Mouse (Mus musculus) forelimb bud, embryonic 11.5 days (tissue): ENCODE measurements around the gene Sult4a1.
A peak's percentile ranks its signal among the peaks of the same experiment; 100 is the strongest.

Experiments used
- DNase-seq: peaks from one replicate; pipeline ENCODE4 v3.0.0-alpha.2; 2012; ENCODE audit warnings: low read depth, low spot score

Gene Sult4a1

DNA sequence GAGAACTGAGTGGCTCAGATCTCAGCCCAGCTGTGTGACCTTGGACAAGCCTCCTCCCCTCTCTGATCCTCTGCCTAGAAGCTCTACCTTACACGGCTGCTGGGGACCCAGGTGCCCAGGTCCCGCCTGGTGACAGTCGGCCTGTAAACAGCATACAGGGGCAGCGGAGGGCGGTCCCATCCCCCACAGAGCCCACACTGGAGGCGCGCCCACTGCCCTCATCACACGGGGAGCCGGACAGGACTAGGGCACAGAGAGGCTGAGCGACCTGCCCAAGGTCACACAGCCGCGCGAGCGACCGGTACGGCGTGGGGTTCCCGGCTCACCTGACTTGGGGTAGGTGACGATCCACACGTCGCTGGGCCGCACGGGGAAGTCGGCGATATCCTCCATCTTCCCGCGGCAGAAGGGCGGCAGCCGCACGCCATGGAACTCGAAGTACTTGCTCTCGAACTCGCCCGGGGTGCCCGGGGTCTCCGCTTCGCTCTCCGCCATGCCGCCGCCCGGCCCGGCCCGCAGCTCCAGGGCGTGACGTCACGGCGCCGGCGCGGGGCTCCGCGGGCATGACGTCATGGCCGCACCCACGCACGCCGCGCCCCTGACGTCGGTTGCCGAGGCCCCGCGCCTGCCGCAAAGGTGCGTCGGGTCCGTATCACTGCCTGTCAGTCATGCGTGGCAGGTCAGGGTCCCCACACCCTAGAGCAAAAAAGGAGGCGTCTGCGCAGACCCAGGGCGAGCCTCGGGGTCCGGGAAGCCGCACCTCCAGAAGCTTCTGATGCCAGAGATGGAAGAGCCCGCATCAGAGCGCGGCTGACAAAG lies at the start of gene Sult4a1:
Sult4a1 (minus strand) TSS at position 650 of the 819 bp plus-strand sequence.
- DNase-seq = no peak

DNA sequence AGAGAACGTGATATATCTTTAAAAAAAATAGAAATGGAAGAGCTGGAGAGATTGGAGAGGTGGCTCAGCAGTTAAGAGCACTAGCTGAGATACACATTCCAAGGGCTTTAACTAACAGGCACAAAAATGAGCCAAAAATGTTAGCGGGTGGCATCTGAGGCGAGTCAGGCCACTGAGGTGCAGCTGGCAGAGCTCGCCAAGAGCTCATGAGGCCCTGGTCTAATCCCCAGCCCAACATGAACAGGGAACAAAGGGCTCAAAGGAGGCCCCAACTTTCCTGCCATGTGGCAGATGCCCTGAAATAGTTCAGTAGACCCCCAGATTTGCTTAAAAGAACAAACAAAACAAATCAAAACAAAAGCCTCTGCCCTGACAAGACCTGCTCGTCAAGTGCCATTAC lies 35.4 kb upstream of the Sult4a1 start:
- DNase-seq = no peak

GRCm38 (mm10) chr15:84140109-84140508 lies 34.6 kb upstream of the Sult4a1 start:
- DNase-seq = no peak

DNA sequence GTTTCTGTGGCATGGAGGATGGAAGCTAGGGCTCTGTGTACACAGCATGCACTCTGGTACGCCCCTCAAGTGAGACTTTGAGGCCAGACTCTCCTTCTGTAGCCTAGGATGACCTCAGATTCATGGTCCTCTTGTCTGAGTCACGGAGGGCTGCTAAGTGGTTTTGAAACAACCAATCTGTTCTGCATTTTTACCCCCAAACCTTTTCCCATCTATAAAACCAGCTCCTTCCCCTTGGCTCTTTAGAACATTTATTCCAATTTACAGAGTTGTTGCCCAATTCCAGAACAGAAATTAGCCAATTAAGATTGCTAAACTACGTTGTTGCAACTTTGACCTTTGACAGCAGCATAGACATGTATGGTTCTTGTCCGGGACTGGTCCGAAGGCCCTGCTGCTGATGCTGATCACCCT lies 34.0 kb upstream of the Sult4a1 start:
- DNase-seq = no peak

- no peak for DNase-seq
Observed at GRCm38 (mm10) chr15:84136473-84137415, 31.2 kb upstream of the Sult4a1 start.

- peak; percentile 40 for DNase-seq
Observed at GRCm38 (mm10) chr15:84135472-84135871, 29.9 kb upstream of the Sult4a1 start.

GRCm38 (mm10) chr15:84133440-84133839 lies 27.9 kb upstream of the Sult4a1 start:
- DNase-seq = no peak

DNA sequence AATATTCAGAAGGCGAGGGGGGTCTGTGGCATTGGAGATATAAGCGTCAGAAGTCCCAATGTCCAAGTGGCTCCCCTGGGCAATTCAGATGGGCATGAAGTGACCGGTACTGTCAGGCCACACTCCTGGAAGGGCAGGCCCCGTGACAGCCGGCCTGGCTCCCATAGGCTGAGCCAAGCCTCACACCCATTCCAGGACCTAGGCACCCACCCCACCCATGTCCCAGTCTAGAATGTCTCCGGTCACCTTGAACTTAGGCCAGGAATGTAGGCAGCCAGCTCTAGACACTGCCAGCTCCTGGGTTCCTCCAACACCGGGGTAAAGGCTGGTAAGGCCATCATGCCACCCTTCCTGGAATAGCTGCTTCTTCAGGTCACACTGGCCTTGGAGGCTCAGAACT lies 26.4 kb upstream of the Sult4a1 start:
- no peak for DNase-seq

- no peak for DNase-seq
Observed at GRCm38 (mm10) chr15:84131096-84131786, 25.7 kb upstream of the Sult4a1 start.

- DNase-seq = no peak
Observed at GRCm38 (mm10) chr15:84126871-84127270, 21.3 kb upstream of the Sult4a1 start.

GRCm38 (mm10) chr15:84126447-84126846 lies 20.9 kb upstream of the Sult4a1 start:
- DNase-seq = no peak

- DNase-seq = no peak
Observed at GRCm38 (mm10) chr15:84124086-84124485, 18.5 kb upstream of the Sult4a1 start.

- DNase-seq = no peak
Observed at GRCm38 (mm10) chr15:84123075-84123474, 17.5 kb upstream of the Sult4a1 start, which contains the start of gene Pnpla5. TSS of gene Pnpla5 (minus strand) at chr15:84123175.

DNA sequence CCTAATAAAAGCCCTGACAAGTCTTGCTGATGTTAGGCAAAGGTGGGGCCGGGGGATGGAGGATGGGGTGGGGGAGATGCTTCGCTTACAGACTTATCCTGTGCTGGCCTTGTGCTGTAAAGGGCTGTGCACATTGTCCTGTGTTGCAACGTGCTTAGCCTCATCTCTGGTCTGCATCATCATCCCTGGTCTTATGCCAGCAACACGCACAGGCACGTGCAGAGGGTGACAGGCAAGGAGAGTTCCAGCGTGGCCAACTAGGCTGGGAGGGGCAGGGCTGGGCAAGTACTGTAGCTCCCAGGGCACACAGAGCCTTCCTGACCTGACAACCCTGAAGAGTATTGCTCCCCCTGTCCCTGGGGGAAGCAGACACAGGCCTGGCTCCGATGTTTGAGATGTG lies 15.5 kb upstream of the Sult4a1 start:
- DNase-seq = no peak

DNA sequence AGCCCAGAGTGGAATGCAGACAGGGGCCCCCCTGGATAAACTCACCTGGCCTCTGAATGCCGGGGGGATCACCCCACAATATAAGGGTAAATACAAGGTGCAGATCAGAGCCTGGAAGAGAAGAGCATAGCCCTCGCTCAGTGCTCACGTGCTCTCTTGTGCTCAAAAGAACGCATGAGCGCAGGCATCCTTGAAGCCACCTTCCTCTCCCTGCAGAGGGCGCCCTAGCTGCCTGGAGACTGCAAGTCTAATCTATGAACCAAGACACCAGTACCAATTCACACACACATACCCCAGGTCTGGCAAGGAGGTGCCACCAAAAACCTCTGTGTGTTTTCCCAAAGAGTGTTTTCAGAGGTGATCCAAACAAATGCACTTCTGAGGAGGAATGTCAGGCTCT lies 15.1 kb upstream of the Sult4a1 start:
- DNase-seq = peak; percentile 18

DNA sequence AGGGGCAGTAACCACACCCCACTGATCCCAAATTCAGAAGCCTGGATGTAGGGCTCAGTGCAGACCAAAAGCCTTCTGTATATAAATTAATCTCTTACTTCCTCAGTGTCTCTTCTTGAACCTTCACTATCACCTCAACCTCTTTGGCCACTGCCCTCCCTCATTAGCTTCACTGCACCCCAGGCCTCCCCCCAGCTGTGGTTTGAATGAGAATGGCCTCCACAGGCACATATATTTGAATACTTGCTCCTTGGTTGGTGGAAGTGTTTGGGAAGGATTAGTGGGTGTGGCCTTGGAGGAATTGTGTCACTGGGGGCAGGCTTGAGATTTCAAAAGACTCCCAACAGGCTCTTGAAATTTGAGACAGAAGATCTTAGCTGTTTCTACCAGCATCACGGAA lies 10.9 kb upstream of the Sult4a1 start:
- no peak for DNase-seq

DNA sequence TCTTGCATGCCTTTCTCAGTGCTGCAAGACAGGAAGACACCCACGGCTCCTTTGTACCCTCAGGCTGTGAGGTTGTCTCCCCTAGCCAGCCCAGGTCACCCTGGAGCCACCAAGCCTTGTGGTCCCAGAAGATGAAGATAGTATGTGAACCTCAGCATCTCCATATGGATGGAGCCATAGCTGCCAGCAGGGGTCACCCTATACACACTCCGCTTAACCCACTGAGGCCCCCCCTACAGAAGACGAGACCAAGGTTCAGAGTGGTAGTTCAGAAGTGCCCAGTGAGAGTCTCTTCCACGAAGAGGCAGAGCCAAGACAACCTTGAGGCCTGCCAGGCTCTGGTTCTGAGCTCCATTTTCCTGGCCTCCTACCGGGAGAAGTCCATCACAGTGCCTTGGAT lies 10.2 kb upstream of the Sult4a1 start:
- DNase-seq = no peak

GRCm38 (mm10) chr15:84113873-84114272 lies 8.3 kb upstream of the Sult4a1 start:
- no peak for DNase-seq

- peak; percentile 66 for DNase-seq
Observed at GRCm38 (mm10) chr15:84108899-84109298, 3.3 kb upstream of the Sult4a1 start.

DNA sequence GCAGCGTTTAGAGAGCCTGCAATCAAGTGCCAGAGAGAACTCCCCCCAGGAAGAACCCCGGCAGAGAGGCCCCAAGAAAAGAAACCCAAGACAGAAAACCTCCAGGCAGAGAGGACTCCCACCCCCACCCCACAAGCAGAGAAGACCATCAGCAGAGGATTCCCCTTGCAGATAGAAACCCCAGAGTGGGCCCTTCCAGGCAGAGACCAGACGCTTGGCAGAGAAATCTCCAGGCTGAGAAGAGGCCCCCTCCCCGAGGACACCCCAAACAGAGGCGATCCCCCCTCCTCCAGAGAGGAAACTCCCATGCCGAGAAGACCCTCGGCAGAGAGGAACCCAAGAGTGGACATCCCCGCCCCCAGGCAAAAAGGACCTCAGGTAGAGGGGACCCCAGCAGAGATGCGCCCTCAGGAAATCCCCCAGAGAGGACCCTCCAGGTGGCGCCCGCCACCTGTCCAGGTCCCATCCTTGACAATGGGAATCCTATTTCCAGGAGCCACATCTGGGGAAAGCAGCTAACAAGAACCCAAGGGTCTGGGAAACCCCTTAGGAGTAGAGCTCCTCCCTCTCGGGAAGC lies 458 bp upstream of the Sult4a1 start:
- no peak for DNase-seq

DNA sequence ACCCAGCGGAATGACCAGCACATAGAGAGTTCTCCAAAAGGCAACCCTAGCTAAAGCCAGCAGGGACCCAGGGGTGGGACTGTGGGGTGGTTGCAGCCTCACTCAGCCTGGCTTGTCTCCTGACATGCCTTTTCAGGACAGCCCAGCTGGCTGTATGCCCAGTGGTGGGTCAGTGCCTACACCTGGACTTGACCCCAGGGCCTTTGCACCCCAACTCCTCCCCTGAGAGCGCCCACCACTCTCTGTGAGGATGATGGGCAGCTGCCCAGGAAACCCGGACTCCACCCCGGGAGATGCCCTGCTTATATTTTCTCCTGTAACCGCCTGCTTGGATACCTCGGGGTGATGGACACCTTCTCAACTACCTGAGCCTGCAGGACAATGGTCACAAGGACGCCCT lies 928 bp downstream of the Sult4a1 start:
- DNase-seq = no peak
